Mouse (Mus musculus) CH12.LX (cell line): Measurements from ENCODE around the gene Slc30a3. TPM values are rescaled to one million over a fixed set of nuclear protein-coding genes. Genes with fewer than 3 reads are reported as not detected.
A peak's percentile ranks its signal among the peaks of the same experiment; 100 is the strongest.

Experiments
- DNase-seq: peaks from one replicate; pipeline ENCODE4 v3.0.0-alpha.2; 2013; ENCODE audit errors: extremely low read depth
- H3K27ac ChIP-seq: 2 replicates; pipeline ENCODE4 v1.5.1; 2012; ENCODE audit warnings: low read depth, mild to moderate bottlenecking, control low read depth, moderate library complexity; ENCODE audit not compliant: insufficient read depth
- H3K27me3 ChIP-seq: replicated peaks from 2 replicates; pipeline ENCODE3; 2012; ENCODE audit warnings: inconsistent platforms
- H3K36me3 ChIP-seq, 2 experiments: replicated peaks in 1 of 2; 2 replicates each; pipeline versions ENCODE3 to v1.6.1; 2012; ENCODE audit warnings: inconsistent platforms in 1 of 2, low read length in 1 of 2, mild to moderate bottlenecking in 1 of 2, mixed read lengths in 1 of 2, moderate library complexity in 1 of 2; ENCODE audit not compliant: control insufficient read depth in 1 of 2, insufficient read depth in 1 of 2
- H3K4me1 ChIP-seq, 2 experiments: 2 replicates each; pipeline ENCODE4 v1.6.1; 2012; ENCODE audit warnings: inconsistent platforms in 1 of 2, moderate library complexity in 1 of 2; ENCODE audit not compliant: insufficient read depth in 2 of 2, control insufficient read depth in 1 of 2
- H3K4me2 ChIP-seq: 2 replicates; pipeline ENCODE4 v1.6.1; 2012; ENCODE audit warnings: low read depth, mild to moderate bottlenecking, control low read depth; ENCODE audit not compliant: poor library complexity, insufficient read depth, severe bottlenecking
- H3K4me3 ChIP-seq, 3 experiments: fragments of 150-350 bp in 1 of 3; sonication (generic) in 1 of 3; replicated peaks in 1 of 3; 2 replicates each; pipeline versions ENCODE3 to v1.5.1; 2011 to 2012; ENCODE audit warnings: low read depth in 2 of 3, low read length in 2 of 3, mild to moderate bottlenecking in 2 of 3, moderate library complexity in 2 of 3, control low read depth in 1 of 3, improper control_type of control experiment in 1 of 3, inconsistent platforms in 1 of 3, mixed read lengths in 1 of 3; ENCODE audit not compliant: poor library complexity in 1 of 3
- H3K79me2 ChIP-seq: replicated peaks from 2 replicates; pipeline ENCODE4 v1.6.1; 2012; ENCODE audit warnings: mild to moderate bottlenecking, moderate library complexity; ENCODE audit not compliant: control insufficient read depth, poor library complexity, insufficient read depth, severe bottlenecking; ENCODE audit errors: extremely low read depth
- H3K9ac ChIP-seq: 2 replicates; pipeline ENCODE4 v1.6.1; 2012; ENCODE audit warnings: low read depth, mild to moderate bottlenecking, control low read depth, moderate library complexity; ENCODE audit not compliant: insufficient read depth
- H3K9me3 ChIP-seq: replicated peaks from 2 replicates; pipeline ENCODE3; 2012; ENCODE audit warnings: low read length, inconsistent platforms, mixed read lengths
- BHLHE40 ChIP-seq: IDR thresholded peaks from 2 replicates; pipeline ENCODE4 v1.6.1; 2011; ENCODE audit warnings: mild to moderate bottlenecking, low read depth, low read length, improper control_type of control experiment
- CHD2 ChIP-seq: IDR thresholded peaks from 2 replicates; pipeline ENCODE4 v1.6.1; 2011; ENCODE audit warnings: low read length, improper control_type of control experiment
- CTCF ChIP-seq, 2 experiments: IDR thresholded peaks in 1 of 2; conservative IDR thresholded peaks in 1 of 2; 2 replicates each; pipeline ENCODE4 v1.5.1; 2011 to 2012; ENCODE audit warnings: low read depth in 2 of 2, low read length in 2 of 2, improper control_type of control experiment in 1 of 2, inconsistent platforms in 1 of 2, mild to moderate bottlenecking in 1 of 2, moderate library complexity in 1 of 2
- ELF1 ChIP-seq: IDR thresholded peaks from 2 replicates; pipeline ENCODE4 v1.6.1; 2014; ENCODE audit warnings: low read depth, mild to moderate bottlenecking, inconsistent platforms, low read length, improper control_type of control experiment
- ETS1 ChIP-seq: conservative IDR thresholded peaks from 2 replicates; pipeline ENCODE4 v1.6.1; 2012; ENCODE audit warnings: low read depth, mild to moderate bottlenecking, inconsistent platforms, low read length, improper control_type of control experiment, moderate library complexity
- IRF4 ChIP-seq: IDR thresholded peaks from 2 replicates; pipeline ENCODE4 v1.6.1; 2014; ENCODE audit warnings: low read depth, mild to moderate bottlenecking, inconsistent platforms, low read length, improper control_type of control experiment
- JUN ChIP-seq: IDR thresholded peaks from 2 replicates; pipeline ENCODE4 v1.6.1; 2011; ENCODE audit warnings: low read depth, mild to moderate bottlenecking, low read length, improper control_type of control experiment, moderate library complexity; ENCODE audit not compliant: insufficient read depth
- JUND ChIP-seq: conservative IDR thresholded peaks from 2 replicates; pipeline ENCODE4 v1.6.1; 2011; ENCODE audit warnings: low read depth, low read length, improper control_type of control experiment
- MAX ChIP-seq: IDR thresholded peaks from 2 replicates; pipeline ENCODE4 v1.6.1; 2011; ENCODE audit warnings: low read length, improper control_type of control experiment
- NELFE ChIP-seq: IDR thresholded peaks from 2 replicates; pipeline ENCODE4 v1.6.1; 2011; ENCODE audit warnings: low read depth, low read length, improper control_type of control experiment
- POLR2A ChIP-seq: IDR thresholded peaks from 2 replicates; pipeline ENCODE4 v1.6.1; 2011; ENCODE audit warnings: low read depth, mild to moderate bottlenecking, improper control_type of control experiment, low read length
- RCOR1 ChIP-seq: conservative IDR thresholded peaks from 2 replicates; pipeline ENCODE4 v1.6.1; 2012; ENCODE audit warnings: low read depth, mild to moderate bottlenecking, inconsistent platforms, low read length, improper control_type of control experiment
- USF2 ChIP-seq: conservative IDR thresholded peaks from 2 replicates; pipeline ENCODE4 v1.6.1; 2011; ENCODE audit warnings: low read depth, low read length, improper control_type of control experiment
- ZKSCAN1 ChIP-seq: IDR thresholded peaks from 2 replicates; pipeline ENCODE4 v1.6.1; 2012; ENCODE audit warnings: low read depth, inconsistent platforms, low read length, improper control_type of control experiment, borderline replicate concordance
- ZNF384 ChIP-seq: IDR thresholded peaks from 2 replicates; pipeline ENCODE4 v1.6.1; 2012; ENCODE audit warnings: low read depth, low read length, improper control_type of control experiment, inconsistent platforms
- dilution Hi-C: fragments of 300-500 bp; cut with MboI; formaldehyde crosslinking; loops from 2 replicates; pipeline ENCODE4 v1.14.3; 2020; ENCODE audit warnings: low sequenced_read_pairs; ENCODE audit not compliant: extremely low pct_unique_long_range_greater_than_20kb, extremely low pct_ligation_motif_present
- in situ Hi-C: fragments of 300-500 bp; cut with MboI; formaldehyde crosslinking; loops from 3 replicates; pipeline ENCODE4 v1.14.3; 2019; ENCODE audit warnings: low sequenced_read_pairs, low pct_ligation_motif_present, low pct_unique_long_range_greater_than_20kb, mixed read lengths
- polyA plus RNA-seq: library from polyadenylated mRNA; unstranded; fragments of >175 nt; gene quantifications from 2 replicates; pipeline ENCODE4 v1.2.1, GENCODE M21; 2012; ENCODE audit warnings: low read depth; ENCODE audit not compliant: insufficient read length
- total RNA-seq, 2 experiments: library from RNA; depleted of rRNA; stranded (reverse); fragments of 300-350 nt in 1 of 2; fragments of >200 nt in 1 of 2; gene quantifications; 2 replicates each; pipeline ENCODE4 v1.2.3; 2012 to 2014

Gene Slc30a3
- total and polyA plus RNA-seq, 3 experiments, result not detected

DNA sequence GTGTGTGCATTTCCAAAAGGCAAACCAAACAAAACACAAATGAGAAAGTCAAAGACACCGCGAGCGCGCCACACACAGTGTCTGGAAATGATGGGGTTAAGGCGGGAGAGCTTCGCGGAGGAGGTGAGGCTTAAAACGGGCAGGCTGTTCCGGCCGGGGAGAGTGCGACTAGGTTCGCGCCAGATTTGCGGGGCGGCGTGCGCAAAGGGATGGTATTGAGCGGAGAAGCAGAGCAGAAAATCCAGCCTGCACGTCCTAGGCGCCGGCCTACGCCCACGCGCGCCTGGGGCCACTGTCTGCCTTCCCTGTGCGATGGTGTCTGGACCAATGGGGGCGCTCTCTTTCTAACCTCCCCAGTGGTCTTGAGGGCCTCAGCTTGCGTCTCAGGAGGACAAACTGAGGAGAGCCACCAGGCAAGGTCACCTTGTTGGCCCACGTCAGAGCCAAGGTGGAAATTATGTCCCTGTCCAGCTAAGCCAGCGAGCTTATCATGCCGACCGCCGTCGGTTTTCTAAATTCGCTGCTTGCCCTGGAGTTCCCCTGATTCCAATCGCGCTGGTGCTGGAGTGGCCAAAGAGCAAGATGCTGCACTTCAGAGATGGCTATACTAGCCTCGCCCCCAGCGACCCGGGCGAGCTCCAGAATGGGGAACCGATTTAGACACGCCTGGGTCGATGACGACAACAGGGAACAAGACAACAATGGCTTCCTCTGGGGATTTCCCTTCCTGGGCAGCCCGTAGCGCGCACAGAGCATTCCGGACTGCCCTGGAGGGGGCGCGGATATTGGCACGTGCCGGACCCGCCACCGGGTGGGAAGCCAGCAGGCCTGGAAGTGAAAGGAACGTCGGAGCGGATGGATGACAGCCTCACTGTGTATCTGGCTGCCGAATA is 13.0 kb downstream of the Slc30a3 start (continued):
- TF ChIP-seq IRF4, result peak; percentile 66

DNA sequence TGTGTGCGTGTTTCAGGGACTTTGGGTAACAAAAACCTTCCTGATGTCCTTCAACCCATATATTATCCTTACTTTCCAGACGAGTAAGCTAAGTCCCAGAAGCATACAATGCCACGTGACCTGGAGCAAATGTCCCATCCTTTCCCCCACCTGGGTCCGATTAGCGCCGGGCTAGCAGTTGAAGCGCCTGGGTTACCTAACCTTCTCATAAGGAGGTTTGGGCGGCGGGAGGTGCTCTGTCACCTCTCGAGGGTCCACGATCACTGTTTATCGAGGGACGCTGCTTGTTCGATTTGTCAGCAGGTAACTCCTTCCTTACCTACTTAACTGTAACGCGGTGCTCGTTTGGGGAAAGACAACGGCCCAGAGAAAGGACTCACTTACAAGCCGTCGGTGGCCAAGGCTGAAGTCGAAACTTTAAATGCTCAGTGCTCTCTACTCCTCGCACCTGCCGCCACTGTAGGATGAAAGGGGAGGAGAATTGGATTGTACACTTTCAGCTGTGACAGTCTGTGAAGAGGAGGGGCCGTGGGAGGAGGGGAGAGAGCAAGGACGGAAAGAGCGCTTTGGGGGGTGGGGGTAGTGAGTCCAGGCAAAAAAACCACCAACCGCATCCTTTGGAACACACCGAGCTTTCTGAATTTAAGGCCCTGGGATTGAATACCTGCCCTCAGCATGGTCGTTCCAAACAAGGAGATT is 13.8 kb downstream of the Slc30a3 start:
- Histone ChIP-seq H3K4me3 (no peak overlapping the region), H3K27ac (no peak overlapping the region), H3K9ac (no peak overlapping the region), H3K4me2 (peak overlapping the region; percentile 82), H3K79me2 (no peaks in the 10 kb centered on the region), H3K4me1 (peaks cover 7 to 22% of the 10 kb centered on the region in 2 experiments), H3K36me3 (no peaks in the 10 kb centered on the region), H3K9me3 (peaks cover 10% of the 10 kb centered on the region), H3K27me3 (peaks cover 86% of the 10 kb centered on the region)
- in situ Hi-C loops, result no loop called here
- dilution Hi-C loops, result no loop called here
- no peak for DNase-seq
- TF ChIP-seq USF2 (0 out of 2 replicates have a peak, but pooled peaks have one; percentile 8), BHLHE40 (no peak)

DNA sequence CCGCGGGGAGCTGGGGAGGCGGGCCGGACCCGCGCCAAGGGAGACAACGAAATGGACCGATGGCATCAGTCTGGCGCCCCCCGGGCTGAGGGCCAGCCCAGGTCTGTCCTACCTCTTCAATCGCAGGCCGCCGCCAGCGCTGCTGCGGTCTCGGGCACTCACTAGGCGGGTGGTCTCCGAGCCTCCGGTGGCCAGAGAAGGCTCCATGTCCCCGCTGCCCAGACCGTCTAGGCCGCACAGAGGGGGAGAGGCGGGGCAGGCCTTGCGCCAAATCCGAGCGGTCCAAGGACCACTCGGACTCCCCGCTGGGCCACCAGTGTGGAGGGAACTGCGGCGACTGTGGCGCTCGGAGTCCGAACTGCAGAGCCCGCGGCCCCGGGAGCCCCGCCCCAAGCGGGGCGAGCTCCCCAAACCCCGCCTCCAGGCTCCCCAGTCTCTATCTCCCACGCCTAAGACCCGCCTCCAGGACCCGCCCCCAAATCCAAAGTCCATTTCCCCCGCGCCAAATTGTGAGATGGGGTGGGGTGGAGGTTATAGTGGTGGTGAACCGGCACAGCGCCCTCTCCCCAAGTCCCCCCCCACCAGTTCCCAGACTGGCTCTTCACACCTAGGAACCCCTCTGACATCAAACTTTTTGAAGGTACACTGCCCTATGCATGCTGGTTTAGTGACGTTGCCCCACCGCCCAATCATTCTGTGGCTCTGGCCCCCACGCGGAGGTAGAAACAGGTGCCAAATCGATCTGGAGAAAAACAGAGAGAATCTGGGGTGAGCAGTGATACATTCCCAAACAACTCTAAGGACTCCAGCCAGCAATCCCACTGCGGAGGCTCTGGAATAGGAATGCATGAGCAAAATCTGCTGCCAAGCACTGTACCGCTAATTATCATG is 14.6 kb downstream of the Slc30a3 start:
- peaks cover 92% of the 10 kb centered on the region for H3K27me3 ChIP-seq
- H3K4me3 ChIP-seq, result no peak overlapping the region

More for the DNA sequence above, 14.6 kb downstream of the Slc30a3 start:
- peaks cover 7 to 22% of the 10 kb centered on the region in 2 experiments for H3K4me1 ChIP-seq
- DNase-seq, result no peak
- H3K79me2 ChIP-seq, result no peaks in the 10 kb centered on the region
- H3K9me3 ChIP-seq, result peaks cover 10% of the 10 kb centered on the region
- TF ChIP-seq ETS1 (no peak), ELF1 (no peak), ZNF384 (no peak), CTCF (conservative IDR thresholded peaks at IDR 0.05 in 1 of 2, IDR thresholded peaks at IDR 0.05 in 1 of 2; ENCODE audit: low read depth in 2 of 2, low read length in 2 of 2) (no peak), JUND (no peak), JUN (no peak), POLR2A (no peak), ZKSCAN1 (no peak), CHD2 (no peak), NELFE (no peak), IRF4 (no peak), MAX (no peak), RCOR1 (no peak)
- H3K27ac ChIP-seq, result no peak overlapping the region
- H3K36me3 ChIP-seq, result no peaks in the 10 kb centered on the region
- H3K4me2 ChIP-seq, result no peak overlapping the region
- dilution Hi-C loops, result no loop called here
- in situ Hi-C loops, result no loop called here
- H3K9ac ChIP-seq, result no peak overlapping the region
